ENCODE assay signal across 8 mouse cellular contexts in the genomic region with DNA sequence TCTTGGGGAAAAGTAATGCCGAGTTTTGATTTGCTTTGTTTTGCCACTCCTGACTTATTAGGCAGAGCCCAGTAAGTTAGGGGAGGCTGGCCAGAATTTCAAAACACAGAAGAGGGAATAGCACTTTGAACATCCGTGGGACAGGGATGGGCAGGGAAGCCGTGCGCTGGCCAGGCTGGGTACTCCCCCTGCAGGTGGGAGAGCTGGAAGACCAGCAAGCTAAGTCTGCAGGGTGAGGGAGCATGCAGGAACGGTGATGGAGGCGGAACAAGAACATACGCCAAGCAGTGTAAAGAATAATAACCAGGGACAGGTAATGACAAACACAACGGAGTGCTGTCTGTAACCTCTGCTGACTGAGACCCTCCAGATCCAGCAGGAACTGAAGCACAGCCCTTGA. TPM values are rescaled to one million over a fixed set of nuclear protein-coding genes. Genes with fewer than 3 reads are reported as not detected.
DNase-seq lines count a peak whose midpoint lies in the region; ATAC-seq and TF ChIP-seq lines count a peak whose summit lies in the region.

No protein-coding gene starts in this region.

- no peak overlapping the region for H3K9ac ChIP-seq in intestine, embryonic 14.5 days (ENCODE audit: low read length)
- H3K9ac ChIP-seq in intestine, embryonic 15.5 days = no peak overlapping the region
- H3K9ac ChIP-seq in MEL (ENCODE audit: control insufficient read depth, low read depth, low read length, poor library complexity, severe bottlenecking) = no peak overlapping the region

- TF ChIP-seq CTCF in MEL (IDR thresholded peaks at IDR 0.05 in 2 of 3, conservative IDR thresholded peaks at IDR 0.05 in 1 of 3; ENCODE audit: control insufficient read depth in 1 of 3, insufficient read depth in 1 of 3, low read depth in 2 of 3, low read length in 3 of 3, poor library complexity in 1 of 3, severe bottlenecking in 1 of 3) = peak in 2 of 3 experiments; percentile 3 to 14; a peak in 1 of 6 replicates

- no peak for DNase-seq in intestine, embryonic 14.5 days (ENCODE audit: low spot score)
- DNase-seq in MEL (ENCODE audit: low read depth, low spot score) = no peak
- DNase-seq in embryo, embryonic 10.5 days (ENCODE audit: low spot score) = peak; percentile 61
- DNase-seq in lung, adult 18-20 months = peak; percentile 41 to 62
- DNase-seq in spleen, adult 18-20 months = no peak
- no peak for DNase-seq in urinary bladder, postnatal 36 days (ENCODE audit: low spot score in 2 of 2)

- H3K79me2 ChIP-seq in MEL (ENCODE audit: control insufficient read depth, insufficient read depth, low read length, poor library complexity) = no peaks in the 10 kb centered on the region

- 0 out of 2 replicates have a peak, but pooled peaks have one; percentile 46 for ATAC-seq in intestine, embryonic 14.5 days (replicated peaks; ENCODE audit: low FRiP score, low TSS enrichment, low read depth)
- no peak for ATAC-seq in intestine, embryonic 15.5 days
- ATAC-seq in CD4-positive, CD25-positive, alpha-beta regulatory T cell, adult 4 months = no peak

- no peak for TF ChIP-seq POLR2A in MEL (IDR thresholded peaks at IDR 0.05; ENCODE audit: control insufficient read depth in 1 of 2, insufficient read depth in 1 of 2, low read depth in 1 of 2, low read length in 2 of 2, poor library complexity in 1 of 2)

- no peak overlapping the region for H3K4me3 ChIP-seq in intestine, embryonic 14.5 days (ENCODE audit: low read depth, low read length)
- no peak overlapping the region for H3K4me3 ChIP-seq in intestine, embryonic 15.5 days (replicated peaks)
- no peak overlapping the region for H3K4me3 ChIP-seq in MEL (ENCODE audit: control insufficient read depth in 1 of 2, insufficient read depth in 1 of 2, low read depth in 2 of 2, low read length in 2 of 2)

- no peak; the same call in 1 of the 2 replicates for TF ChIP-seq RAD21 in MEL (IDR thresholded peaks at IDR 0.05; ENCODE audit: low read depth, low read length)

- H3K27ac ChIP-seq in intestine, embryonic 14.5 days (ENCODE audit: low read depth) = peak overlapping the region; percentile 44; the same call in 1 of the 2 replicates
- no peak overlapping the region for H3K27ac ChIP-seq in intestine, embryonic 15.5 days
- H3K27ac ChIP-seq in MEL (ENCODE audit: control insufficient read depth, low read depth, low read length) = no peak overlapping the region

- no peaks in the 10 kb centered on the region for H3K36me3 ChIP-seq in intestine, embryonic 14.5 days (ENCODE audit: control insufficient read depth, insufficient read depth, low read length)
- H3K36me3 ChIP-seq in intestine, embryonic 15.5 days = no peaks in the 10 kb centered on the region
- no peaks in the 10 kb centered on the region for H3K36me3 ChIP-seq in MEL (ENCODE audit: control insufficient read depth in 1 of 2, insufficient read depth in 2 of 2, low read length in 2 of 2)

- WGBS in intestine, embryonic 14.5 days = 19% methylated on average over 8 of the region's 8 CpGs
- 20% methylated on average over 8 of the region's 8 CpGs for WGBS in intestine, embryonic 15.5 days

- H3K27me3 ChIP-seq in intestine, embryonic 14.5 days (replicated peaks; ENCODE audit: control insufficient read depth, insufficient read depth, low read length) = no peaks in the 10 kb centered on the region
- no peaks in the 10 kb centered on the region for H3K27me3 ChIP-seq in intestine, embryonic 15.5 days (replicated peaks)
- H3K27me3 ChIP-seq in MEL (ENCODE audit: control insufficient read depth in 1 of 2, insufficient read depth in 2 of 2, low read length in 2 of 2) = peaks cover 0 to 1% of the 10 kb centered on the region in 2 experiments; a peak in 1 of 4 replicates

- no peak overlapping the region for H3K4me2 ChIP-seq in intestine, embryonic 14.5 days (ENCODE audit: low read length)
- H3K4me2 ChIP-seq in intestine, embryonic 15.5 days (replicated peaks) = no peak overlapping the region

- TF ChIP-seq EP300 in MEL (IDR thresholded peaks at IDR 0.05; ENCODE audit: low read depth in 1 of 2, low read length in 2 of 2) = no peak

- H3K4me1 ChIP-seq in intestine, embryonic 14.5 days (replicated peaks; ENCODE audit: control insufficient read depth, insufficient read depth, low read length) = peaks cover 22% of the 10 kb centered on the region
- H3K4me1 ChIP-seq in intestine, embryonic 15.5 days (replicated peaks) = peaks cover 13% of the 10 kb centered on the region; the same call in 1 of the 2 replicates
- H3K4me1 ChIP-seq in MEL (ENCODE audit: control insufficient read depth in 1 of 2, insufficient read depth in 2 of 2, low read length in 2 of 2) = peaks cover 0 to 5% of the 10 kb centered on the region in 2 experiments; a peak in 1 of 4 replicates

- no peaks in the 10 kb centered on the region for H3K9me3 ChIP-seq in intestine, embryonic 14.5 days (ENCODE audit: control insufficient read depth, low read length)
- no peaks in the 10 kb centered on the region for H3K9me3 ChIP-seq in intestine, embryonic 15.5 days
- no peaks in the 10 kb centered on the region for H3K9me3 ChIP-seq in MEL (replicated peaks; ENCODE audit: insufficient read depth, low read length)

TF ChIP-seq in MEL, 35 proteins besides CTCF, POLR2A, EP300 and RAD21:
- TF ChIP-seq ZC3H11A (IDR thresholded peaks at IDR 0.05; ENCODE audit: low read depth, low read length) (no peak), CHD1 (IDR thresholded peaks at IDR 0.05; ENCODE audit: low read depth, low read length) (no peak), MXI1 (IDR thresholded peaks at IDR 0.05; ENCODE audit: low read depth, low read length) (no peak), KAT2A (conservative IDR thresholded peaks at IDR 0.05; ENCODE audit: low read depth, low read length) (no peak), ZNF384 (IDR thresholded peaks at IDR 0.05; ENCODE audit: low read depth, low read length) (no peak), SMC3 (IDR thresholded peaks at IDR 0.05; ENCODE audit: low read depth, low read length) (peak; percentile 18; the same call in 1 of the 2 replicates)

RNA-seq across cellular contexts. Expression of a gene that starts 55.5 kb away (rescaled TPM):
- 14.4 and 20.8 TPM in 2 replicates for polyA plus RNA-seq in intestine, embryonic 14.5 days (2014; fragmentation: Nextera tagmentation; extraction: Ambion mirVana)
- 13.9 and 18.4 TPM in 2 replicates for polyA plus RNA-seq in intestine, embryonic 15.5 days (2015; fragmentation: Nextera tagmentation; extraction: Ambion mirVana)
- 10.5 TPM in 2 replicates for total RNA-seq in MEL (2012; rRNA removed)
- 10 to 100 TPM in 1 of 2 experiments, not detected in 1; 14.0 TPM for polyA plus RNA-seq in MEL (2012; ENCODE audit: insufficient read depth in 1 of 2, insufficient read length in 2 of 2, low read depth in 1 of 2, low replicate concordance in 2 of 2, missing spikeins in 1 of 2)
- 10 to 100 TPM; 11.7 to 21.9 TPM for polyA plus RNA-seq in CD4-positive, CD25-positive, alpha-beta regulatory T cell, adult 4 months (2017; shearing (Covaris generic))

Comparison
In these comparisons a context has a peak if more than half of its experiments do, and no peak if none do; other contexts are left out.
1. DNase-seq: peak in embryo, embryonic 10.5 days (single experiment) and lung, adult 18-20 months (2 of 2); none in intestine, embryonic 14.5 days (single experiment), MEL (single experiment), spleen, adult 18-20 months (0 of 2) and urinary bladder, postnatal 36 days (0 of 2).